Mouse (Mus musculus) liver, embryonic 14.5 days (tissue): ENCODE results near the gene Capn5.

ENCODE experiments used
- CTCF ChIP-seq: IDR thresholded peaks from 2 replicates; pipeline ENCODE4 v1.5.1; 2016; ENCODE audit warnings: antibody characterized with exemption, low read depth, control low read depth
- EP300 ChIP-seq: IDR thresholded peaks from 2 replicates; pipeline ENCODE4 v1.6.1; 2016; ENCODE audit warnings: antibody characterized with exemption, low read depth

- TF ChIP-seq CTCF, result no peak
- TF ChIP-seq EP300, result no peak
Observed at GRCm38 (mm10) chr7:98084541-98085293, 93.4 kb downstream of the Capn5 start.
